Mouse (Mus musculus): Measurements from ENCODE around the gene Rsl1d1.

DNA sequence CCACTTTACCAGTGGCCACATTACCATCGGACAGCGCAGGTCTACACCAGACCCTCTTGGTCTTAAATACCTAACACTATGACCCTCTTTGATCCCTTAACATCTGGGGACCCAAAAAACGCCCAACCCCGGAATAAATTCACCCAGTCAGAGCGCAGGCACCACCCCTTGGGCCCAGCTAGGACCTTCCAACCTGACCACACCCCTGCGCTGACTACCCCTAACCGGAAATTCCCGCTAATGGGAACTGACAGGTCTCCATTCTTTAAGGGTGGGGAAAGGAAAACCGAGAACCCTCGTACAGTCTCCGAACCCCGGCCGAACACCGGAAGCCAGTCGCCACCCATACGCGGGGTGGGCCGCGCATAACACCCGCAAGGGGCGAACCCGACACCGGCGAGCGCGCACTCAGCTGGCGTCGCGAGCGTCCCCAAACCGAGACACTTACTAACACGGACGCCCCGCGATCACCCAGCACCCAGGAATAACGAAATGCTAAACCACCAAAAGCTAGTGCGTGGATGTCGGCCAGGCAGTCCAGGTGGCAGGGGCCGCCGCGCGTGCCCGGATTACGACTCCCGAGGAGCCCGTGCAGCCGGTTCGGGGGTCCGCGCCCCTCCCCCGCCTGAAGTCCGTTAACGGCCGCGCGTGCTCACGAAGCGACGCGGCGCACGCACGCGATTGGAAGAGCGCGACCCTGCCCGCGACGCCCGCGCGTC, 27.5 kb downstream of the Rsl1d1 start:
- no peak for TF ChIP-seq CTCF (IDR thresholded peaks at IDR 0.05; ENCODE audit: extremely low read depth, insufficient read depth, low read length)
- TF ChIP-seq POLR2A (IDR thresholded peaks at IDR 0.05; ENCODE audit: extremely low read depth, insufficient read depth, low read length): no peak

Measured in cortical plate, adult 2 months (tissue).